Mouse (Mus musculus) liver, embryonic 14.5 days (tissue): ENCODE measurements around the gene Ehbp1. TPM values are rescaled to one million over a fixed set of nuclear protein-coding genes. Genes with fewer than 3 reads are reported as not detected.

ENCODE experiments used
- ATAC-seq: fragments of 200-750 bp; cut with Nextera tagmentation; 2 replicates; pipeline ENCODE4 v1.8.0; 2017; ENCODE audit warnings: moderate number of reproducible peaks, mild to moderate bottlenecking, moderate library complexity; ENCODE audit not compliant: insufficient read depth
- DNase-seq, 3 experiments: peaks; one replicate each; pipeline ENCODE4 v3.0.0-alpha.2; 2012 to 2013; ENCODE audit warnings: low read depth in 3 of 3, low spot score in 3 of 3
- H3K27ac ChIP-seq: fragments of 300-500 bp; sonication (generic); 2 replicates; pipeline ENCODE4 v1.5.1; 2014; ENCODE audit warnings: moderate library complexity, mild to moderate bottlenecking, control low read depth, inconsistent platforms
- H3K27me3 ChIP-seq: fragments of 300-500 bp; sonication (generic); 2 replicates; pipeline ENCODE4 v1.6.1; 2014; ENCODE audit warnings: mild to moderate bottlenecking, low read length, moderate library complexity; ENCODE audit not compliant: control insufficient read depth, insufficient read depth
- H3K36me3 ChIP-seq: fragments of 300-500 bp; sonication (generic); replicated peaks from 2 replicates; pipeline ENCODE4 v1.6.1; 2014; ENCODE audit warnings: low read depth; ENCODE audit not compliant: control insufficient read depth, insufficient read depth
- H3K4me1 ChIP-seq, 2 experiments: fragments of 200-500 bp in 1 of 2; fragments of 300-500 bp in 1 of 2; sonication (generic) in 1 of 2; replicated peaks; 2 replicates each; pipeline ENCODE4 v1.6.1; 2012 to 2014; ENCODE audit warnings: antibody characterized with exemption in 1 of 2, inconsistent platforms in 1 of 2, low read length in 1 of 2; ENCODE audit not compliant: control insufficient read depth in 2 of 2, insufficient read depth in 2 of 2
- H3K4me2 ChIP-seq: fragments of 300-500 bp; sonication (generic); 2 replicates; pipeline ENCODE4 v1.6.1; 2014; ENCODE audit warnings: low read depth, mild to moderate bottlenecking, control low read depth, moderate library complexity
- H3K4me3 ChIP-seq, 2 experiments: fragments of 200-500 bp in 1 of 2; fragments of 300-500 bp in 1 of 2; sonication (generic) in 1 of 2; 2 replicates each; pipeline ENCODE4 v1.5.1; 2012 to 2014; ENCODE audit warnings: low read depth in 2 of 2, low read length in 2 of 2, mild to moderate bottlenecking in 2 of 2, control low read depth in 1 of 2, inconsistent platforms in 1 of 2, moderate library complexity in 1 of 2; ENCODE audit not compliant: insufficient read depth in 1 of 2
- H3K9ac ChIP-seq: fragments of 300-500 bp; sonication (generic); replicated peaks from 2 replicates; pipeline ENCODE4 v1.6.1; 2014; ENCODE audit warnings: mild to moderate bottlenecking, control low read depth, moderate library complexity
- H3K9me3 ChIP-seq: fragments of 300-500 bp; sonication (generic); 2 replicates; pipeline ENCODE4 v1.6.1; 2016; ENCODE audit warnings: low read length, mixed read lengths; ENCODE audit not compliant: control insufficient read depth
- CTCF ChIP-seq: IDR thresholded peaks from 2 replicates; pipeline ENCODE4 v1.5.1; 2016; ENCODE audit warnings: antibody characterized with exemption, low read depth, control low read depth
- EP300 ChIP-seq: IDR thresholded peaks from 2 replicates; pipeline ENCODE4 v1.6.1; 2016; ENCODE audit warnings: antibody characterized with exemption, low read depth
- WGBS: fragments of 180-500 bp; shearing (Covaris S2); extraction: QIAGEN DNeasy Blood & Tissue Kit; methylation state at CpG from one replicate; pipeline ENCODE4 v1.1.7; 2014; ENCODE audit not compliant: insufficient replicate concordance; 5-methylcytosine and 5-hydroxymethylcytosine counted together
- polyA plus RNA-seq, 2 experiments: library from polyadenylated mRNA; depleted of rRNA in 1 of 2; stranded (reverse) in 1 of 2; unstranded in 1 of 2; fragments of >200 nt; fragmentation: Nextera tagmentation in 1 of 2; extraction: Ambion mirVana in 1 of 2; gene quantifications; 2 replicates each; pipeline versions ENCODE4 v1.2.1 to v1.2.3; 2012 to 2014

Ehbp1 gene
- polyA plus RNA-seq, 2 experiments: 1.7 to 3.3 TPM

GRCm38 (mm10) chr11:22033582-22033981, 308.5 kb downstream of the Ehbp1 start:
- ATAC-seq (no peak), DNase-seq (no peak)
- H3K36me3 ChIP-seq: no peaks in the 10 kb centered on the region
- no peak overlapping the region for H3K4me3 ChIP-seq
- no peaks in the 10 kb centered on the region for H3K9me3 ChIP-seq
- H3K27ac ChIP-seq: no peak overlapping the region
- no peaks in the 10 kb centered on the region for H3K4me1 ChIP-seq
- no peak overlapping the region for H3K4me2 ChIP-seq
- H3K9ac ChIP-seq: no peak overlapping the region
- no peak for TF ChIP-seq CTCF
- TF ChIP-seq EP300: no peak
- no peaks in the 10 kb centered on the region for H3K27me3 ChIP-seq
- 62% methylated on average over 3 of the region's 3 CpGs for WGBS

GRCm38 (mm10) chr11:22020602-22021001, 321.5 kb downstream of the Ehbp1 start:
- TF ChIP-seq EP300: no peak
- no peak for TF ChIP-seq CTCF
- no peak overlapping the region for H3K27ac ChIP-seq
- no peak overlapping the region for H3K9ac ChIP-seq
- H3K36me3 ChIP-seq: no peaks in the 10 kb centered on the region
- H3K4me3 ChIP-seq: no peak overlapping the region
- no peak for ATAC-seq
- H3K9me3 ChIP-seq: no peaks in the 10 kb centered on the region
- H3K27me3 ChIP-seq: no peaks in the 10 kb centered on the region
- H3K4me2 ChIP-seq: no peak overlapping the region
- no peaks in the 10 kb centered on the region for H3K4me1 ChIP-seq
- no peak for DNase-seq
- WGBS: 61% methylated on average over 2 of the region's 2 CpGs

GRCm38 (mm10) chr11:22017444-22017843, 324.6 kb downstream of the Ehbp1 start:
- TF ChIP-seq EP300 (no peak), CTCF (no peak)
- no peaks in the 10 kb centered on the region for H3K27me3 ChIP-seq
- 80% methylated on average over 8 of the region's 8 CpGs for WGBS
- H3K4me2 ChIP-seq: no peak overlapping the region
- no peak overlapping the region for H3K9ac ChIP-seq
- H3K27ac ChIP-seq: no peak overlapping the region
- H3K9me3 ChIP-seq: no peaks in the 10 kb centered on the region
- no peak overlapping the region for H3K4me3 ChIP-seq
- no peak for ATAC-seq
- H3K4me1 ChIP-seq: no peaks in the 10 kb centered on the region
- H3K36me3 ChIP-seq: no peaks in the 10 kb centered on the region
- DNase-seq: no peak

GRCm38 (mm10) chr11:22016341-22016740, 325.8 kb downstream of the Ehbp1 start:
- H3K4me3 ChIP-seq: no peak overlapping the region
- H3K4me1 ChIP-seq: no peaks in the 10 kb centered on the region
- H3K27ac ChIP-seq: no peak overlapping the region
- ATAC-seq: no peak
- no peaks in the 10 kb centered on the region for H3K9me3 ChIP-seq
- H3K4me2 ChIP-seq: no peak overlapping the region
- no peak for DNase-seq
- TF ChIP-seq CTCF (no peak), EP300 (no peak)
- H3K27me3 ChIP-seq: no peaks in the 10 kb centered on the region; the same call in 1 of the 2 replicates
- no peaks in the 10 kb centered on the region for H3K36me3 ChIP-seq
- WGBS: 73% methylated on average over 3 of the region's 3 CpGs
- H3K9ac ChIP-seq: no peak overlapping the region

GRCm38 (mm10) chr11:22008817-22009216, 333.3 kb downstream of the Ehbp1 start:
- DNase-seq: no peak
- no peak overlapping the region for H3K9ac ChIP-seq
- no peak for TF ChIP-seq CTCF
- TF ChIP-seq EP300: no peak
- no peaks in the 10 kb centered on the region for H3K36me3 ChIP-seq
- H3K27me3 ChIP-seq: peaks cover 52% of the 10 kb centered on the region
- no peak for ATAC-seq
- no peak overlapping the region for H3K27ac ChIP-seq
- WGBS: 31% methylated on average over 2 of the region's 2 CpGs
- H3K4me1 ChIP-seq: no peaks in the 10 kb centered on the region; a peak in 1 of 4 replicates
- H3K9me3 ChIP-seq: no peaks in the 10 kb centered on the region
- H3K4me3 ChIP-seq: no peak overlapping the region
- no peak overlapping the region for H3K4me2 ChIP-seq
